Mouse (Mus musculus) macrophage (primary cell): ENCODE results near the gene Amz1. TPM values are rescaled to one million over a fixed set of nuclear protein-coding genes. Genes with fewer than 3 reads are reported as not detected.

Experiments
- H3K27ac ChIP-seq: fragments of 350-480 bp; formaldehyde crosslinking; 2 replicates; pipeline ENCODE4 v1.9.0; 2021
- H3K36me3 ChIP-seq: fragments of 350-480 bp; formaldehyde crosslinking; 2 replicates; pipeline ENCODE4 v1.9.0; 2021; ENCODE audit errors: inconsistent target
- H3K4me3 ChIP-seq: fragments of 350-480 bp; formaldehyde crosslinking; 2 replicates; pipeline ENCODE4 v1.9.0; 2021; ENCODE audit errors: inconsistent target
- H3K79me2 ChIP-seq: fragments of 350-480 bp; formaldehyde crosslinking; 2 replicates; pipeline ENCODE4 v1.9.0; 2021; ENCODE audit errors: inconsistent target
- WGBS: methylation state at CpG from one replicate; pipeline ENCODE4 v1.1.7; 2026; ENCODE audit warnings: inconsistent platforms; ENCODE audit not compliant: missing documents; 5-methylcytosine and 5-hydroxymethylcytosine counted together
- polyA plus RNA-seq: library from polyadenylated mRNA; stranded (reverse); fragments of 250-400 nt; gene quantifications from 3 replicates; pipeline ENCODE4 v1.2.4, GENCODE M21; 2018; ENCODE audit warnings: inconsistent platforms
- total RNA-seq, 78 experiments: library from RNA; depleted of rRNA; stranded (reverse); fragments of 250-400 nt; gene quantifications; 1 replicate in 9 of 78; 2 replicates in 24 of 78; 3 replicates in 43 of 78; 4 replicates in 2 of 78; pipeline ENCODE4 v1.2.4; 2018; ENCODE audit warnings: inconsistent platforms in 56 of 78

Amz1 gene
- 100 to 1,000 TPM in 3 of 26 experiments, 10 to 100 TPM in 18, 1 to 10 TPM in 5; 7.1 to 116 (median 24.0) TPM for total RNA-seq (2018; cell fraction: chromatin; rRNA removed)
- 10 to 100 TPM in 13 of 26 experiments, 1 to 10 TPM in 13; 2.6 to 36.5 (median 11.7) TPM for total RNA-seq (2018; cell fraction: cytosol; rRNA removed)
- total RNA-seq (2018; cell fraction: nucleus; rRNA removed) = 100 to 1,000 TPM in 2 of 26 experiments, 10 to 100 TPM in 18, 1 to 10 TPM in 6; 5.8 to 126 (median 25.2) TPM
- polyA plus RNA-seq = 10.9 to 24.7 TPM (median 13.4 TPM) in 3 replicates

DNA sequence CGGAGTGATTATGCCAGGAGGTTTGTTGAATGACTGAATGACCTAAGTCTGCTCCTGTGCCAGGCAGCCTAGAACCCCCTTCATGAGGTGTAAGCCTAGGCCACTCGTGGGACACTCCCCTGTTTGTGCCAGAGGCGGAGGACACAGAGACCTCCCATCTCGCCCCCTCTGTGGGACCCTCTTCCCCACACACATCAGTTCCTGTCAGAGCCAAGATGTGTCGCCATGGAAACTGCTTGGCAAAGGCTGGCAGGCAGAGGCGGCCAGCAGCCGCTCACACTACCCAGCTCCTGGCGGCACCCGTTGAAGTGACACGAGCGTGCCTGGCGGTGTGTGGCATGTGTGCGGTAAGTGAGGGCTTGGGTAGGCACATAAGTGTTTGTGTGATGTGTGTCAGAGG is at the start of gene Amz1:
Gene Amz1 (plus strand): TSS at position 306 of the 400 bp plus-strand sequence.
- 91% methylated on average over 13 of the region's 13 CpGs for WGBS
- H3K4me3 ChIP-seq = no peak within 1 kb of the TSS
- no peaks in the 10 kb centered on the region for H3K79me2 ChIP-seq

DNA sequence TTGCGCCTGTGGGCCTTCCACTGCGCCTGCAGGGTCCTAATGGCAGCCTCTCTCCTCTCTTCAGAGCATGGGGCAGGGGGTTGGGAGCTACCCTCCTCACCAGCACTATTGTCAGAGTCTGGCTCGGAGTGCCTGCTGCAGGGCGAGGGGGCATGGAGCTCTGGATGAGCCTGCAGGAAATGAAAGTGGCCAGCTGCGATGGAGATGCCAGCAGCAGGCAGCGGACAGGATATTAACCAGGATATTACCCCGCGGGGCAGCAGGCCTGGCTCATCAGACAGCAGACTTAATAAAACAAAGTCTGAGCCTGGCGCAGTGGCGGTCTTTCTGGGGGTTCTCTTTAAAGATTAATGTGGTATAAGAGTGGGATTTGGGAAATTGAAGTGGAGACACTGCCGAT is 48.8 kb upstream of the Amz1 start:
- Histone ChIP-seq H3K79me2 (no peaks in the 10 kb centered on the region), H3K36me3 (peaks cover 29% of the 10 kb centered on the region)
- 97% methylated on average over 11 of the region's 11 CpGs for WGBS

More for the DNA sequence above, at the start of gene Amz1:
- Histone ChIP-seq H3K36me3 (peaks cover 5% of the 10 kb centered on the region; the same call in 1 of the 2 replicates), H3K27ac (no peak within 1 kb of the TSS)

DNA sequence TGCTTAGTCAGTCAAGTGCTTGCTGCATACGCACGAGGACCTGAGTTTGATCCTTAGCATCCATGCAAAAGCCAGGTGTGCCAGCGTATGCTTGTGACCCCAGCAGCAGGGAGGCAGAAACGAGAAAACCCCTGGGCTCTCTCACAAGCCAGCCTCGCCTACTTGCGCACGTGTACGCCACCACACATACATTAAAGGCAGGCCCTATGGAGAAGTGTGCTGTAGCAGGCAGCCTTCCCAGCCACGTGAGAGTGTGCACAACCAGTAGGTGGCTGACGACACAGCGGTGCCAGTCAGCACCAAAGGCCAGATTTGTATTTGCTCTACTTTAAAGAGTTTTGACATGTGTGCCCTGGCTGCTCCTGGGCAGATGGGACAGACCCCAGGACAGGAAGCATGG is 48.3 kb upstream of the Amz1 start:
- 94% methylated on average over 11 of the region's 11 CpGs for WGBS
- no peak overlapping the region for H3K27ac ChIP-seq
- no peak overlapping the region for H3K4me3 ChIP-seq
- H3K36me3 ChIP-seq = peaks cover 31% of the 10 kb centered on the region
- no peaks in the 10 kb centered on the region for H3K79me2 ChIP-seq

More for the DNA sequence above, 48.8 kb upstream of the Amz1 start:
- H3K4me3 ChIP-seq = no peak overlapping the region
- no peak overlapping the region for H3K27ac ChIP-seq

DNA sequence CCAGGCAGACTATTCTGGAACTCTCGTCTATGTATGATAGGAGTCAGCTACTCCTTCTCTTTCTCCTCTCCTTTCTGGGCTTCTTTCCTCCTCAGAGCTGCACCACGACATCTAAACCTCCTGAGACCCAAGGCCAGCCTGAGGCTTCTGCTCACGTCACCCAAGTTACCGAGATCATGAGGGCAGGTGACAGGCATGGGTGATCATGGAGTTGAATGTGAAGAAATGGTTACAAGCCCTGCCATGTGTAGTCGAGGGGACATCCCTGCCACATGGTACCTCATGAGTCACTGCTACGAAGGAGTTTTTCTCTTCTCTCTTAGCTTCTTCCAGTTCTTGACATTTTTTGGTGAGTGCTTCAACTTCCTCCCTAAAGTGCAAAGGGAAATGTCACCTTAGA is 46.8 kb upstream of the Amz1 start:
- Histone ChIP-seq H3K79me2 (no peaks in the 10 kb centered on the region), H3K27ac (no peak overlapping the region), H3K4me3 (no peak overlapping the region), H3K36me3 (peaks cover 25% of the 10 kb centered on the region; the same call in 1 of the 2 replicates)
- WGBS = 91% methylated on average over 6 of the region's 6 CpGs

DNA sequence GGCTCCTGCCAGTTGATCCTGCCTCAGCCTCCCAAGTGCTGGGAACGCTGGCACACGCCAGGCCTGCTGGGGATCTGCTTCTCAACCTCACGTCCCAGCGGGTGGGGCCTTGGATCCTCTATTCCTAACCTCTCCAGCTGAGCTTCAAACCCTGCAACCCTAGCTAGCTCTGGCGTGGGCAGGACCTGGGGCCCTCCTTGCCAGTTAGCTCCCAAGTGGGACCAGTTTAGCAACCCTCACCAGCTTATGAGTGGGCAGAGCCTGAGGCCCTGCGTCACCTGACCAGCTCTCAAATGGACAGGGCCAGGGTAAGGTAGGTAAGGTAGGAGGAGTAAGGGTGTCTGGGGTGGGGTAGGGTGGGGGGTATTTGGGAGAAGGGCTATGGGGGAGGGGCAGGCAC is 43.9 kb upstream of the Amz1 start:
- H3K79me2 ChIP-seq = no peaks in the 10 kb centered on the region
- H3K27ac ChIP-seq = no peak overlapping the region
- H3K4me3 ChIP-seq = no peak overlapping the region
- H3K36me3 ChIP-seq = peaks cover 21% of the 10 kb centered on the region; the same call in 1 of the 2 replicates
- 100% methylated on average over 2 of the region's 6 CpGs for WGBS

DNA sequence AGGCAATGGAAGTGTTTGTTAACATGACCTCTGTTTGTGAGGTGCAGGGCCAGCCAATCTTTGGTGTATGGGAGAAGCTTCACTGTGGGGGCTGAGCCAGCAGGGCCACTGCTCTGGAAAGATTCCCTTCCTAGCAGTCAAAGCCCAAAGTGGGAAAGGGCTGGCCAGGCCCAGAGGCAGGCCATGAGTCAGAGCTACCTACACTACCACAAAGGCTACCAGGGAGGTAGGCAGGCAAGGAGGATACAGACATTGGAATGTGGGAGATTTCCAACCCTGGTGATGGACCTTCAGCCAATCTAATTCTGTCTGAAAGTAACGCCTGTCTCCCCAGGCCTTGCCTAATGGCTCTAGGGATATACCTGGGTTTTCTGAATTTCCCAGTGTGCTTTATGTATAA is 43.0 kb upstream of the Amz1 start:
- H3K4me3 ChIP-seq = no peak overlapping the region
- no peaks in the 10 kb centered on the region for H3K79me2 ChIP-seq
- H3K27ac ChIP-seq = no peak overlapping the region
- peaks cover 16% of the 10 kb centered on the region; the same call in 1 of the 2 replicates for H3K36me3 ChIP-seq
- WGBS = 90% methylated on average over 1 of the region's 1 CpGs

DNA sequence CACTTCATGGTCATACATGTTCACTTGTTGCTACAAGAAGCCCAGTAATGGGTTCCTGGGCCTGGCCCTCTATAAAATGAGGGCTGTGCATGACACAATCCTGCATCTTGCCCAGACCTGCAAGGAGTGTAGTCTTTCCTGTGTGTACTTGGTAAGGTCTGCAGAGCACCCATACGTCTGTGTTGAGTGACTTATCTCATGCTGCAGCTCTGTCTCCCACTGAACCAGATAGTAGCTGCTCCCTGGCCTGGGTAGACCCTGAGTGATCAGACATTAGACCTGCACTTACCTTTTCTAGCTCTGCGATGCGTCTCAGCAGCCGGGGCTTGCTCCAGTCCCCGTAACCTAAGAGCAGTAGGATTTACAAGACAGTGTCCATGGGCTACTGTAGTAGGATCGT is 41.8 kb upstream of the Amz1 start:
- 99% methylated on average over 6 of the region's 6 CpGs for WGBS
- Histone ChIP-seq H3K27ac (no peak overlapping the region), H3K4me3 (no peak overlapping the region), H3K36me3 (peaks cover 7% of the 10 kb centered on the region; the same call in 1 of the 2 replicates), H3K79me2 (no peaks in the 10 kb centered on the region)

DNA sequence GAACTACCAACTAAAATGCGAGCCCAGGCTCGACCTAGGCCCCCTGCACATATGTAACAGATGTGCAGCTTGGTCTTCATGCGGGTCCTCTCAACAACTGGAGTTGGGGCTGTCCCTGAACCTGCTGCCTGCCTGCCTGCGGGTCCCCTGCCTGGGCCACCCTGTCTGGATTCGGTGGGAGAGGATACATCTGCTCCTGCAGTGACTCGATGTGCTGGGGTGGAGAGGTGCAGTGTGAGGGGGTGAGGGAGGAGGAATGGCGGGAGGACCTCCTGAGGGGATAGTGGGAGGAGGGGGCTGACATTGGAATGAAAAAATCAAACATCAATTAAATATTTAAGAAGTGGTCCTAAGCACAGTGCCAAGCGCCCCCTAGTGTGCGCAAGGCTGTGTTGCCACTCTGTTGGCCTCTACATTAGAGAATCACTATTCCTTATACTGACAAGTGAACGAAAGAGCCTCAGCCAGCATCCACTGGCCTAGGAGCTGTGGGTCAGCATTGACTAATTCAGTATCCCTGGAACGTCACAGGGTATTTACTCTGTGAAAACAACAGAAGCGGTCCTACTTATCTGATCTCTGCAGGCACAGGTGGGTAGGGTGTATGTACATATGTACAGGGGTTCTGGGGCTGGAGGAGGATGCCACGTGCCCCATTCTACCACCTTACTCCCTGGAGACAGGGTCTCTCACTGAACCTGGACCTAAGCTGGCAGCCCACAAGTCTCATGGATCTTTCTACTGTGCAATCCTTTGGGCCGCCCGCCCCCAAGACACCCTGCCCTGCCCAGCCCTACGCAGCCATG is 39.4 kb upstream of the Amz1 start:
- Histone ChIP-seq H3K36me3 (peaks cover 14% of the 10 kb centered on the region; the same call in 1 of the 2 replicates), H3K27ac (no peak overlapping the region), H3K4me3 (no peak overlapping the region), H3K79me2 (no peaks in the 10 kb centered on the region)
- 81% methylated on average over 12 of the region's 16 CpGs for WGBS

DNA sequence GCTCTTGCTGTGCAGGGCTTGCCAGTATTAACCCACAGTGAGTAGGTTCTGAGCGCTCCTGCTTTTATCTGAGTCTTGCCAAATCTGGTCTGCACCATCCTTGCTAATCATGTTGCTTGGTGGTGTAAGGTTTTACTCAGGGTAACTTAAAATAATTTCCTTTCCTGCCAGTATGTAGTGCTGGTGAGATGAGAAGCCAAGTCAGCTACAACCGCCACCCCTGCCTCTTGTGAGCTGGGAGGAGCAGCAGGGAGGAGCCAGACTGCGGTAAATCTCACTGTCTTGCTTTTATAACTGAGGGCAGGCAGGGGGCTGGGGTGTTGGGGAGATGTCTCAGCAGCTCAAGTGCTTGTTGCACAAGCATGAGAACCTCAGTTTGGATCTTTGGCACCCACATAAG is 35.5 kb upstream of the Amz1 start:
- peaks cover 20% of the 10 kb centered on the region; the same call in 1 of the 2 replicates for H3K36me3 ChIP-seq
- 91% methylated on average over 3 of the region's 3 CpGs for WGBS

DNA sequence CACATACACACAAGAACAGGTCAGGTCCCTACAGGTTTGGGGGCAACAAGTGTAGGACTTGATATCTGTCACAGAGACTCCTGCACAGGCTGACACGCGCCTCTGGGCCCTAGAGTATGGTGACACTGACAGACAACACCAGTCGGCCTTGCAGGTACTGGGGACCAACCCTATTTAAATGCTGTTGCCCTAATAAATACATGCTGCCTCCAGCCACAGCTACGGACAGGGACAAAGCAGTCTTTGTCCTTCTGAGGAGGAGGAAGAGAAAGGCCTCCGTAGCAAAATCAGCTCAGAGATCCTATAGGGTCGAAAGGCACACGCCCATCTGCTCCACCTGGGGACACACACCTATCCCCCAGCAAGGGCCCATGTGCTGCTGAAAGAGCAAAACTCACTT is 27.9 kb upstream of the Amz1 start:
- Histone ChIP-seq H3K79me2 (peaks cover under 1% of the 10 kb centered on the region; the same call in 1 of the 2 replicates), H3K4me3 (no peak overlapping the region), H3K36me3 (peaks cover 30% of the 10 kb centered on the region), H3K27ac (no peak overlapping the region)
- 99% methylated on average over 7 of the region's 7 CpGs for whole genome bisulfite sequencing

More for the DNA sequence above, 35.5 kb upstream of the Amz1 start:
- no peak overlapping the region for H3K4me3 ChIP-seq
- H3K27ac ChIP-seq = no peak overlapping the region
- H3K79me2 ChIP-seq = no peaks in the 10 kb centered on the region

DNA sequence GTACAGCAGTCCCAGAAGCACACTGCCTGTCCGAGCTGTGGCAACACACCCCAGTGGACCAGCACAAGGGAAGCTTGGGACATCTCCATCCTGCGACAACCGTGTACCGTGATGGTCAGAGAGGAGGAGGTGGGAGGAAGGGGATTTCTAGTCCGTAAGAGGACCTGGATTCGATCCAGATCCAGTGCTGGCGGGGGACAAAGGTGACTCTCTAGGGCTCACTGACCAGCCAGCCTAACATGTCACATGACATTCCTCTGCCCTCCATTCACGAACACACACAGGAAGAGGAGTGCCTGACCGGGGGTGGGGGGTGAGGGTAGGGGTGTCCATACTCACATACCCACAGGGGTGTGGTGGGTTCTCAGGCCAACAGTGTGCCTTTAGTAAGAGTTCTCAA is 24.2 kb upstream of the Amz1 start:
- 93% methylated on average over 9 of the region's 9 CpGs for WGBS
- peaks cover 21% of the 10 kb centered on the region for H3K36me3 ChIP-seq
- H3K4me3 ChIP-seq = no peak overlapping the region
- H3K79me2 ChIP-seq = peaks cover 7% of the 10 kb centered on the region; the same call in 1 of the 2 replicates
- H3K27ac ChIP-seq = no peak overlapping the region

DNA sequence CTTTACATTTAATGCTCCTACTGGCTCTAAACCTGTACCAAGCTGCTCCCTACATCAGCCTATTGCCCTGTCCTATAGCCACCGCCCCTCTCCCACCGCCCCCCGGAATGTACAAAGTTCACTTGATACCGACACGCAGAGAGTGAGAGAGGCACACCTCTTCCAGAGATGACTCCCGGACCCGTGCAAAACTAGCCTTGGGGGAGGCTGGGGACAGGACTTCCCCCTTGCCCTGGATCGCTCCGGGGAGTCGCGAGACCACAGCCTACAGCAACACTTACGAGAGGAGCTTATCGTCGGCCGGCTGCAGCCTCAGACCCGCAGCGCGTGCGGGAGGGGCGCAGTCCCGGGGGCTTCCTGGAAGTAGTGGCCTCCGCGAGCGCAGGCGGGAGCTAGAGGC is 22.3 kb upstream of the Amz1 start:
- H3K27ac ChIP-seq = no peak overlapping the region
- H3K36me3 ChIP-seq = peaks cover 14% of the 10 kb centered on the region
- WGBS = under 1% methylated on average over 25 of the region's 25 CpGs
- peaks cover 11% of the 10 kb centered on the region; the same call in 1 of the 2 replicates for H3K79me2 ChIP-seq
- peak overlapping the region; percentile 54 for H3K4me3 ChIP-seq

DNA sequence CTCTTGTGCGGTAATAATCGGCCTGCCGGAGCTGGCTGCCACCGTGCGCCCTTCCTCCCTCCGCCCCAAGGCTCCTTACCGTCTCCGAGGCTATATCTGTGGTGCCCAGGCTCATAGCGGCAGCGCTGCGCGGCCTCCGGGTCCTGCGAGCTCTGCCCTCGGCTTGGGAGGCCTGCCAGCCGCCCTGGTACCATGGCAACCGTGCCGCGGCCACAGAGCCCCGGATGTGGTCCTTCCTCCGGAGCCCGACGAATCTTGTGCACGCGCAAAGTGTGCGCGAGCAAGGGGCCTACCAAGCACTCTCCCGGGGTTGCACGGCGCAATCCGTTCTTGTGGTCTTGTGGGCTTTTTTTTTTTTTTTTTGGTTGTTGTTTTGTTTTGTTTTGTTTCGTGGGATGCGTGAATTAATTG is 21.8 kb upstream of the Amz1 start, which contains the start of gene Iqce:
Gene Iqce (minus strand): TSS at position 276 of the 411 bp plus-strand sequence.
- WGBS = under 1% methylated on average over 32 of the region's 33 CpGs
- Histone ChIP-seq H3K27ac (0 out of 2 replicates have a peak within 1 kb of the TSS, but pooled peaks have one; percentile 8), H3K4me3 (peak within 1 kb of the TSS; percentile 54), H3K79me2 (peaks cover 14% of the 10 kb centered on the region; the same call in 1 of the 2 replicates), H3K36me3 (peaks cover 9% of the 10 kb centered on the region)

DNA sequence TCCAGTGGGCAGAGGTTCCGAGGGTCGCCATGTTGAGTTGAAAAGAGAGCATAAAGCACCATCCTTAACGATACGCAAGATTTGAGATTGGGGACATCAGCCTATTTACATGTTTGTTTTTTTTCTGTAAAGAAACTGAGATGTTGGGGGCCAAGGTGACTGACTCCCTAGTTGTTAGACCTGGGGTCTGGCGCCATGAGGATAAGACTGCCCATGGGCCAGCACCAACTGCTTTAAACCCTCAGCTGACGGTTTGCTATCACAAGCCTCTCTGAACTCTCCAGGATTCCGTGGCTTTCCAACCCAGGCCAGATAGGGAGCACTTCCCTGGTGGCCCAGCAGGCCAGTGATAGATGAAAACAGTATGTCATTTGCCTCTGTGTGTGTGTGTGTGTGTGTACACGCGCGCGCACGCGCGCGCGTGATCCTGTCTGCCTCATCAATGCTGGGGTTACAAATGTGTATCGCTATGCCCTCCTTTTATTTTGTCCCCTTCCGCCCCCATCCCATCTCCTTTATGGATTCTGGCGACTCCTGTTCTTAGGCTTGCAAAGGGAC is 21.2 kb upstream of the Amz1 start:
- Histone ChIP-seq H3K36me3 (0 out of 2 replicates have a peak, but pooled peaks cover 3% of the 10 kb centered on the region), H3K79me2 (peaks cover 14% of the 10 kb centered on the region; the same call in 1 of the 2 replicates), H3K4me3 (peak overlapping the region; percentile 54; the same call in 1 of the 2 replicates), H3K27ac (0 out of 2 replicates have a peak overlapping the region, but pooled peaks have one; percentile 8)
- WGBS = 89% methylated on average over 19 of the region's 19 CpGs
